Mouse (Mus musculus): ENCODE results near the gene Ctsq. TPM values are rescaled to one million over a fixed set of nuclear protein-coding genes. Genes with fewer than 3 reads are reported as not detected.
"Not testable (repeated sequence)": the region's sequence is repeated elsewhere in the genome, so short reads cannot be mapped to it uniquely, and the experiment has no call there.

The Ctsq gene
- total RNA-seq (2017), result not detected in 2 replicates

- ATAC-seq (ENCODE audit: extremely low read depth, insufficient number of reproducible peaks, low FRiP score, poor library complexity, severe bottlenecking), result no peak
Observed at GRCm38 (mm10) chr13:61040531-61040930, at the start of gene Ctsq. Gene Ctsq (minus strand): TSS chr13:61040631.

GRCm38 (mm10) chr13:61022785-61023184 is 17.6 kb downstream of the Ctsq start:
- no peak for ATAC-seq (ENCODE audit: extremely low read depth, insufficient number of reproducible peaks, low FRiP score, poor library complexity, severe bottlenecking)

GRCm38 (mm10) chr13:61021844-61022243 is 18.6 kb downstream of the Ctsq start:
- no peak for ATAC-seq (ENCODE audit: extremely low read depth, insufficient number of reproducible peaks, low FRiP score, poor library complexity, severe bottlenecking)

GRCm38 (mm10) chr13:61010171-61010570 is 30.3 kb downstream of the Ctsq start:
- ATAC-seq (ENCODE audit: extremely low read depth, insufficient number of reproducible peaks, low FRiP score, poor library complexity, severe bottlenecking), result no peak

- no peak for ATAC-seq (ENCODE audit: extremely low read depth, insufficient number of reproducible peaks, low FRiP score, poor library complexity, severe bottlenecking)
Observed at GRCm38 (mm10) chr13:61005859-61006258, 34.6 kb downstream of the Ctsq start, which contains the start of gene Ctsj. Gene Ctsj (minus strand): TSS chr13:61005959.

- no peak for ATAC-seq (ENCODE audit: extremely low read depth, insufficient number of reproducible peaks, low FRiP score, poor library complexity, severe bottlenecking)
Observed at GRCm38 (mm10) chr13:60997600-60997999, 42.8 kb downstream of the Ctsq start.

- not testable (repeated sequence) for ATAC-seq (ENCODE audit: extremely low read depth, insufficient number of reproducible peaks, low FRiP score, poor library complexity, severe bottlenecking)
Observed at GRCm38 (mm10) chr13:60986915-60987314, 53.5 kb downstream of the Ctsq start.

Other genes starting within 250 kb of the Ctsq start
- gene Ctsll3, start 237.8 kb downstream of the Ctsq start, total RNA-seq (2017), result not detected in 2 replicates
- gene 4930486L24Rik, start 176.2 kb downstream of the Ctsq start, total RNA-seq (2017), result 0.61 TPM in 1 of 2 replicates, not detected in the other
- gene Gm49392, start 143.7 kb downstream of the Ctsq start, total RNA-seq (2017), result 0.61 and 1.9 TPM in 2 replicates
- 11.6 and 15.0 TPM in 2 replicates for gene Ctla2b, start 143.2 kb downstream of the Ctsq start, total RNA-seq (2017)
- not detected in 2 replicates for gene Tpbpb, start 135.8 kb downstream of the Ctsq start, total RNA-seq (2017)
- 4.9 TPM in 1 of 2 replicates, not detected in the other for gene Gm49393, start 105.0 kb downstream of the Ctsq start, total RNA-seq (2017)
- 43.6 and 69.0 TPM in 2 replicates for gene Gm49391, start 104.1 kb downstream of the Ctsq start, total RNA-seq (2017)
- 182 and 189 TPM in 2 replicates for gene Ctla2a, start 104.0 kb downstream of the Ctsq start, total RNA-seq (2017)
- gene Tpbpa, start 98.6 kb downstream of the Ctsq start, total RNA-seq (2017), result 0.81 TPM in 1 of 2 replicates, not detected in the other
- gene Ctsj, start 34.7 kb downstream of the Ctsq start, total RNA-seq (2017), result not detected in 2 replicates
- gene Ctsr, start 123.6 kb upstream of the Ctsq start, total RNA-seq (2017), result not detected in 2 replicates
- gene Cts6, start 162.8 kb upstream of the Ctsq start, total RNA-seq (2017), result not detected in 2 replicates
- gene Cts8, start 214.7 kb upstream of the Ctsq start, total RNA-seq (2017), result not detected in 2 replicates
- gene Gm49398, start 248.2 kb upstream of the Ctsq start, total RNA-seq (2017), result not detected in 2 replicates